Mouse (Mus musculus) ES-E14 (cell line): ENCODE data around the gene Me1. TPM values are rescaled to one million over a fixed set of nuclear protein-coding genes. Genes with fewer than 3 reads are reported as not detected.

ENCODE experiments used
- DNase-seq: peaks from one replicate; pipeline ENCODE4 v3.0.0-alpha.2; 2013; ENCODE audit warnings: low read depth, low spot score
- H3K27ac ChIP-seq: 2 replicates; pipeline ENCODE4 v1.5.1; 2012; ENCODE audit warnings: low read depth, mild to moderate bottlenecking, low read length, moderate library complexity, mixed read lengths; ENCODE audit not compliant: poor library complexity, insufficient read depth, severe bottlenecking
- H3K36me3 ChIP-seq: 2 replicates; pipeline ENCODE4 v1.6.1; 2012; ENCODE audit warnings: mild to moderate bottlenecking, low read length, moderate library complexity, mixed read lengths; ENCODE audit not compliant: control insufficient read depth, poor library complexity, insufficient read depth, severe bottlenecking
- H3K4me1 ChIP-seq, 2 experiments: fragments of 150-350 bp in 1 of 2; sonication (generic) in 1 of 2; 2 replicates each; pipeline ENCODE4 v1.6.1; 2012; ENCODE audit warnings: low read length in 2 of 2, mild to moderate bottlenecking in 1 of 2, mixed read lengths in 1 of 2; ENCODE audit not compliant: control insufficient read depth in 2 of 2, insufficient read depth in 2 of 2, poor library complexity in 1 of 2
- H3K4me3 ChIP-seq, 2 experiments: fragments of 150-350 bp in 1 of 2; sonication (generic) in 1 of 2; 2 replicates each; pipeline ENCODE4 v1.5.1; 2012; ENCODE audit warnings: low read length in 2 of 2, low read depth in 1 of 2, mild to moderate bottlenecking in 1 of 2, mixed read lengths in 1 of 2; ENCODE audit not compliant: insufficient read depth in 1 of 2, poor library complexity in 1 of 2, severe bottlenecking in 1 of 2
- H3K9ac ChIP-seq: 2 replicates; pipeline ENCODE4 v1.6.1; 2012; ENCODE audit warnings: low read depth, mild to moderate bottlenecking, low read length, mixed read lengths; ENCODE audit not compliant: poor library complexity, insufficient read depth, severe bottlenecking
- H3K9me3 ChIP-seq: fragments of 150-350 bp; sonication (generic); 2 replicates; pipeline ENCODE4 v1.6.1; 2012; ENCODE audit warnings: low read depth, mild to moderate bottlenecking, low read length; ENCODE audit not compliant: control insufficient read depth, insufficient read depth
- CHD2 ChIP-seq: IDR thresholded peaks from 2 replicates; pipeline ENCODE4 v1.6.1; 2014; ENCODE audit warnings: mild to moderate bottlenecking, low read depth, low read length, inconsistent platforms
- HCFC1 ChIP-seq: IDR thresholded peaks from 2 replicates; pipeline ENCODE4 v1.6.1; 2012; ENCODE audit warnings: low read length, inconsistent platforms, borderline replicate concordance; ENCODE audit not compliant: insufficient read depth
- MAFK ChIP-seq: IDR thresholded peaks from 2 replicates; pipeline ENCODE4 v1.6.1; 2014; ENCODE audit warnings: mild to moderate bottlenecking, low read depth, low read length, inconsistent platforms; ENCODE audit not compliant: insufficient read depth
- ZC3H11A ChIP-seq: IDR thresholded peaks from 2 replicates; pipeline ENCODE4 v1.6.1; 2012; ENCODE audit warnings: low read depth, mild to moderate bottlenecking, inconsistent platforms, low read length, borderline replicate concordance
- ZNF384 ChIP-seq: IDR thresholded peaks from 2 replicates; pipeline ENCODE4 v1.6.1; 2012; ENCODE audit warnings: low read depth, low read length, inconsistent platforms
- in situ Hi-C, 2 experiments: fragments of 600-800 bp; cut with MboI; formaldehyde crosslinking; loops; one replicate each; pipeline ENCODE4 v1.15.1; 2025; ENCODE audit warnings: low sequenced_read_pairs in 2 of 2, inconsistent platforms in 1 of 2; ENCODE audit not compliant: unreplicated experiment in 2 of 2
- total RNA-seq: library from RNA; depleted of rRNA; stranded (reverse); fragments of 300-350 nt; gene quantifications from 2 replicates; pipeline ENCODE4 v1.2.3, GENCODE M21; 2012

Me1 gene
- total RNA-seq, 1 experiment = 13.4 TPM

- in situ Hi-C loops = no loop called here
- TF ChIP-seq MAFK (no peak), ZC3H11A (no peak), HCFC1 (no peak), CHD2 (no peak), ZNF384 (no peak)
- H3K9ac ChIP-seq = no peak overlapping the region
- H3K27ac ChIP-seq = no peak overlapping the region
- DNase-seq = no peak
- H3K4me1 ChIP-seq = no peaks in the 10 kb centered on the region
- no peaks in the 10 kb centered on the region for H3K9me3 ChIP-seq
- H3K36me3 ChIP-seq = no peaks in the 10 kb centered on the region
- H3K4me3 ChIP-seq = no peak overlapping the region
These were observed 14.4 kb upstream of the Me1 start for GRCm38 (mm10) chr9:86710091-86710634.

- DNase-seq = no peak
These were observed 13.2 kb upstream of the Me1 start for GRCm38 (mm10) chr9:86708921-86709320.

GRCm38 (mm10) chr9:86707431-86707830 lies 11.7 kb upstream of the Me1 start:
- no peak for TF ChIP-seq ZNF384
- TF ChIP-seq MAFK = no peak
- no peak for TF ChIP-seq HCFC1
- H3K9ac ChIP-seq = no peak overlapping the region
- no peak overlapping the region for H3K4me3 ChIP-seq
- H3K27ac ChIP-seq = no peak overlapping the region
- no peaks in the 10 kb centered on the region for H3K9me3 ChIP-seq
- DNase-seq = no peak
- in situ Hi-C loops = no loop called here
- no peaks in the 10 kb centered on the region for H3K36me3 ChIP-seq
- H3K4me1 ChIP-seq = no peaks in the 10 kb centered on the region

More at GRCm38 (mm10) chr9:86708921-86709320, 13.2 kb upstream of the Me1 start:
- TF ChIP-seq HCFC1 (no peak), ZNF384 (no peak), CHD2 (no peak), MAFK (no peak), ZC3H11A (no peak)
- no peaks in the 10 kb centered on the region for H3K36me3 ChIP-seq
- H3K9ac ChIP-seq = no peak overlapping the region
- H3K27ac ChIP-seq = no peak overlapping the region
- H3K9me3 ChIP-seq = no peaks in the 10 kb centered on the region
- no peak overlapping the region for H3K4me3 ChIP-seq
- in situ Hi-C loops = no loop called here
- no peaks in the 10 kb centered on the region for H3K4me1 ChIP-seq

- H3K27ac ChIP-seq = no peak overlapping the region
- in situ Hi-C loops = no loop called here
- TF ChIP-seq HCFC1 (no peak), MAFK (no peak), ZNF384 (no peak), ZC3H11A (no peak), CHD2 (no peak)
- DNase-seq = no peak
- no peaks in the 10 kb centered on the region for H3K9me3 ChIP-seq
- H3K4me3 ChIP-seq = no peak overlapping the region
- H3K9ac ChIP-seq = no peak overlapping the region
- peaks cover 0 to 5% of the 10 kb centered on the region in 2 experiments; a peak in 1 of 4 replicates for H3K4me1 ChIP-seq
- no peaks in the 10 kb centered on the region for H3K36me3 ChIP-seq
These were observed 6.1 kb upstream of the Me1 start for GRCm38 (mm10) chr9:86701844-86702243.

DNA sequence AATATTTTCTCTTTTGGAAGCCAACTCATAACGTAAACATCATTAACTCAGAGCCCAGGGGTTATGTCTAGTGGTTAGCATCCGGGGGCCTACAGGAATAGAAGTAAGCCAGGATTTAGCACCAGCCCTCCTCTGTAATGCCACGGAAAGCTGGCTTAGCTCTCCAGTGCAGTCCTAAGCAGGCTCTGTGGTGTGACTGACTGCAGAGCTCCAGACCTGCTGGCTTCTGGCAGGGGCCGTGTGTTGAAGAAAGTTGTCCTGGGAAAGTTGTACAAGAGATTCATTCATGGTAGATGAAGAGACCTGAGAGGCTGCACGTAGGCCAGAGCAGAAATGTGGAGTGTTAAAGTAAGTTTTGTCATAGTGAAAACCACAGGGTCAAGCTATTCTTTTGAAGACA lies 5.5 kb upstream of the Me1 start:
- DNase-seq = no peak
- H3K9me3 ChIP-seq = no peaks in the 10 kb centered on the region
- no peaks in the 10 kb centered on the region for H3K36me3 ChIP-seq
- peaks cover 0 to 5% of the 10 kb centered on the region in 2 experiments; a peak in 1 of 4 replicates for H3K4me1 ChIP-seq
- TF ChIP-seq HCFC1 = no peak
- no peak for TF ChIP-seq CHD2
- TF ChIP-seq ZNF384 = no peak
- no peak for TF ChIP-seq MAFK
- TF ChIP-seq ZC3H11A = no peak
- no peak overlapping the region for H3K27ac ChIP-seq
- in situ Hi-C loops = no loop called here
- no peak overlapping the region for H3K4me3 ChIP-seq
- no peak overlapping the region for H3K9ac ChIP-seq
